Mouse (Mus musculus) left cerebral cortex, adult 2 months (tissue): ENCODE measurements around the gene Abcg8. TPM values are rescaled to one million over a fixed set of nuclear protein-coding genes. Genes with fewer than 3 reads are reported as not detected.

Experiments
- DNase-seq, 2 experiments: peaks; one replicate each; pipeline ENCODE4 v3.0.0; 2021 to 2022; ENCODE audit warnings: low spot score in 2 of 2, mixed read lengths in 1 of 2; ENCODE audit errors: extremely low spot score in 1 of 2
- H3K27ac ChIP-seq: fragments of 200-600 bp; 2 replicates; pipeline ENCODE4 v1.8.1; 2022
- H3K4me3 ChIP-seq: fragments of 200-600 bp; 2 replicates; pipeline ENCODE4 v1.8.1; 2022
- CTCF ChIP-seq: fragments of 200-600 bp; IDR thresholded peaks from 2 replicates; pipeline ENCODE4 v1.8.1; 2022; ENCODE audit warnings: antibody characterized with exemption, mild to moderate bottlenecking, moderate library complexity
- intact Hi-C: fragments of 180-260 bp; cut with DNase I; formaldehyde crosslinking; loops from one replicate; pipeline ENCODE4 v1.15.1; 2025
- total RNA-seq, 2 experiments: library from RNA; stranded (reverse); gene quantifications; 2 replicates each; pipeline ENCODE4 v1.2.3; 2021

The Abcg8 gene
- total RNA-seq, 2 experiments from 2014 or later = not detected

DNA sequence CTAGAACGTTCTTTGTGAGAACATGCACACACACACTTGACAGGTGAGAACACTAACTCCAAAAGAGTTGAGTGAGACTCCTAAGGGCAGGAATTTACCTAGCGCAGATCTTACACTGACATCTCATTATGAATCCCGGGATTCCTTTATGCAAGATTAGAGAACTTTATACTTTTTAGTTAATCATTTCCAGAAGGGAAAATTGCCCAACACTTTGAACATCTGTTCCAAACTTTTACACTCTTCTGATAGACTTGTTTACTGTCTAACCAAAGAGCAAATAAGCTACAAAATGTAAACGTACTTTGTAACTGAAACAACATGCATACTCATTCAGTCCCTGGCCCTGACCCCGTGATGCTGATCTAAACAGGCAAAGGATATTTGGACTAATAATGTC, 13.2 kb downstream of the Abcg8 start:
- no peak for TF ChIP-seq CTCF
- Histone ChIP-seq H3K4me3 (no peak overlapping the region), H3K27ac (no peak overlapping the region)
- no peak for DNase-seq
- intact Hi-C loops = no loop called here

DNA sequence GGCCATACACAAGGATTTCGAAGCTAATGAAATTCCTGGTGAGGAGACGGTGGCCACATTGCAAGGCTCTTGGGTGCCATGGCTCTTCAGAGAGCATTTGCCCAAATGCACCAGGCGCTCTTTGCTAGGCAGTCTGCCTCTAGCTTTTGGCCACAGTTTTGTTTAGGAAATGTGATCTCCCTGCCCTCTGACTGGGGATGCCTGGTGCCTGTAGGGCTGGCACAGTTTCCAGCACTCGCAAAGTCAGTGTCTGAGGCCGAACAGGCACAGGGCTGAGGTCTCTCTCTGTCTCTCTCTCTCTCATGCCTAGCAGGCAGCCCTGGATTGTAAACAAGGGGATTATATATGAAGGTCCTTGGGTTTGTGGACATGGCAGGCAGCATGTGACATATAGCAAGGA, 14.0 kb downstream of the Abcg8 start:
- TF ChIP-seq CTCF = no peak
- no peak for DNase-seq
- H3K4me3 ChIP-seq = no peak overlapping the region
- intact Hi-C loops = no loop called here
- H3K27ac ChIP-seq = no peak overlapping the region

DNA sequence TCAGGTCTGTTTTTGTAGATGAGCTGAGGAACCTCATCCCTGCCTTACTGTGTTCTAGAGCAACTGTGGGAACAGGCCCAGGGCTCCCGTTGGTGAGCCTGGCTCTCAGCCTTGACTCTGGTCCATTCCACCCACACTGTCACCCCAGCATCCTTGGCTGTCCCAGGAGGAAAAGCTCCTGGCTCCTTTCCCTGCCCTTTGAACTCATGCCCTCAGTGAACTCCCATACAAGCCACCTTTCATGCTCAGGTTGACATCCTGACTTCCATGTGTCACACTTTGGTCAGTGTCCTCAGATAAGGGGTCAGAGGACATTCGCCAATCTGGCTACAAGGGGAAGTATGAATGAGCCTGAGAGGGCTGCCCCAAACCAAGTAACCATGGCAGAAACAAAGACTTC, 17.6 kb downstream of the Abcg8 start:
- intact Hi-C loops = no loop called here
- H3K27ac ChIP-seq = no peak overlapping the region
- TF ChIP-seq CTCF = no peak
- no peak overlapping the region for H3K4me3 ChIP-seq
- no peak for DNase-seq

DNA sequence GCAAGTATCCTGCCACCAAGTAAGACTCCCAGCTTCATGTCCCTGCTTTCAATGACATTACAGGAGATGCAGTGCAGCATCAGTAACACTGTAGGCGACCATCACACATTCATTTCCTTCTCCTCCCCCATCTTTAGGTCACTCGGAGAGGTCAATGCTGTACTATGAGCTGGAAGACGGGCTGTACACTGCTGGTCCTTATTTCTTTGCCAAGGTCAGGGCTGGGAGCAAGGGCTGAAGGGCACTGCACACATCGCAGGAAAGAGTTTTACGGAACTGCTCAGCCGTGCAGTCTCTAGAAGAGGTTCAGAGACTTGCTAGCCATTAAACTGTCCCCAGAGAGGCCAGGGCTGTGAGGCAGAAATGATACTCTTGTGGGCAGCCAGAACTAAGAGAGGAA, 20.4 kb downstream of the Abcg8 start:
- DNase-seq = no peak
- Histone ChIP-seq H3K4me3 (no peak overlapping the region), H3K27ac (no peak overlapping the region)
- intact Hi-C loops = loop anchor here (5.0 kb wide), 2 partner anchors 224 to 936 kb away; no protein-coding TSS in a partner anchor
- no peak for TF ChIP-seq CTCF

DNA sequence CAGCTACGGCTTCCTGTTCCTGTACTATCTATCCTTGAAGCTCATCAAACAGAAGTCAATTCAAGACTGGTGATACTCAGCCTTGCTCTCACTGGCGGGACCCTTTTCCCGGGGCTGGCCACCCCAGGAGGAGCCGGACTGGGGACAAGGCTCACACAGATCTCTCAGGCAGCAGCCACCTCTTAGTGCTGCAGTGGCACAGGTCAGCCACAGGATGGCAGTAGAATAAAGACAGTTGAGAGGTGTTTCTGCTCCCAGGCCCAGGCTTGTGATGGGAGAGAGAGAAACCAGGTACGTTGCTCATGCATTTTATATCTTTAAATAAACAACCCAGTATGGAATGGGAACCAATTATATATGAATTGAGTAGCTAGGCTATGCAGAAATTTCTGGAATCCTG, 22.6 kb downstream of the Abcg8 start:
- TF ChIP-seq CTCF = peak; percentile 95
- Histone ChIP-seq H3K27ac (no peak overlapping the region), H3K4me3 (no peak overlapping the region)
- peak; percentile 65 to 70 for DNase-seq
- intact Hi-C loops = loop anchor here (2.0 to 5.0 kb wide), 3 partner anchors 64 to 934 kb away; no protein-coding TSS in a partner anchor

DNA sequence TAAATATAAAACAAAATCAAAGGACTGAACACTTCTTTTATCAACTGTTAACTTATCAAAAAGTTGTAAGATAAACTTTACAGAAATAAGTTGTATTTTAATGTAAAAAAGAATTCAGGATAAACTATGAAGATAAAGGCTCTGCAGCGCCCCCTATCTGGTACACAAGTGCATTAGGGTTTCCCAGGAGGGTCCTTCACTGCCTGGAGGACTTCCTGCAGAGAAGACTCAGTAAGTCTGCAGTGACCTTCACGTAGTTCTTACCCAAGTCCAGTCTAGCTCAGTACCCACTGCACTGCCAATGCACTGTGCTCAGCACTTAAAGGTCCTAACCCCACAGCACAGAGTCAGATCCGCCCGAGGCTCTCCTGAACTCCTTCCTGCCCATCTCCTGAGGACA, 31.3 kb downstream of the Abcg8 start:
- DNase-seq = no peak
- Histone ChIP-seq H3K4me3 (no peak overlapping the region), H3K27ac (no peak overlapping the region)
- intact Hi-C loops = no loop called here
- TF ChIP-seq CTCF = peak; percentile 53

DNA sequence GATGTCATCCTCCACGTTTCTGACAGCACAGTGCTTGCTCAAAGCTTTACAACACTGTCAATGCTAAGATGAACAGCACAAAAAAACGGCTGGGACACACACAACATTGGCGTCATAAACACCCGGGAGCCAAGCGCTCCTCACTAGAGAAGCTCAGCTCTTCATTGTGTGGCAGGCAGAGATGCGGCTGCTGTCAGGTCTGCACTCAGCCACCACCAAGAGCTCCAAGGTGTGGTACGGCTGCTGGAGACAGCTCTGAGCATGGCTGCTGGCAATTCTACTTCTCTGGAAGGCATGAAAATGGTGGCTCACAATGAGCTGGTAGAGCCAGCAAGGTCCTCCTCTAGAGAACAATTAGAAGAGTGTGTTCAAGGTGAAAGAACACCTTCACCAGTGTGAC, 32.7 kb downstream of the Abcg8 start:
- DNase-seq = no peak
- TF ChIP-seq CTCF = no peak
- Histone ChIP-seq H3K4me3 (no peak overlapping the region), H3K27ac (no peak overlapping the region)
- intact Hi-C loops = no loop called here

DNA sequence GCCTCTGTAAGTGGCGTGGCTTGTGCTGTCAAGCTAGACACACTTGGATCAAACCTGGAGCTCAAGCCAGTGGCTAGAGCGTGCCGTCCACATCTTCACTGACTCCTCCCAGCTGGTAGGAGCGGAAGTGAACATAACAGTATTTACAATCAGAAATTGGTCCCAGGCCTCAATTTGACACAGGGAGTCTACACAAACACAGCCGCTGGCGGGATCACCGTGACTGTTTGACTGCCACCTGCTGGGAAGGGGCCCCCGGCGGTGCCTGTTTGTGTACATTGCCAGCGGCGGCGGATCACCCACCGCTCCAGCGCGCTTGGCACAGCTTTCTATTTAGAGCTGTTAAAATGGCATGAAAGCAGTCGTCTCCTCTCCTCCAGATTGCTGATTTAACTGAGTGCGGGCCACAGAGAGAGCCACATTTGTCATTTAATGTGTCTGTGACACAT, 33.3 kb downstream of the Abcg8 start:
- intact Hi-C loops = no loop called here
- peak; percentile 14 for TF ChIP-seq CTCF
- peak; percentile 41 to 44 for DNase-seq
- H3K27ac ChIP-seq = no peak overlapping the region
- no peak overlapping the region for H3K4me3 ChIP-seq

DNA sequence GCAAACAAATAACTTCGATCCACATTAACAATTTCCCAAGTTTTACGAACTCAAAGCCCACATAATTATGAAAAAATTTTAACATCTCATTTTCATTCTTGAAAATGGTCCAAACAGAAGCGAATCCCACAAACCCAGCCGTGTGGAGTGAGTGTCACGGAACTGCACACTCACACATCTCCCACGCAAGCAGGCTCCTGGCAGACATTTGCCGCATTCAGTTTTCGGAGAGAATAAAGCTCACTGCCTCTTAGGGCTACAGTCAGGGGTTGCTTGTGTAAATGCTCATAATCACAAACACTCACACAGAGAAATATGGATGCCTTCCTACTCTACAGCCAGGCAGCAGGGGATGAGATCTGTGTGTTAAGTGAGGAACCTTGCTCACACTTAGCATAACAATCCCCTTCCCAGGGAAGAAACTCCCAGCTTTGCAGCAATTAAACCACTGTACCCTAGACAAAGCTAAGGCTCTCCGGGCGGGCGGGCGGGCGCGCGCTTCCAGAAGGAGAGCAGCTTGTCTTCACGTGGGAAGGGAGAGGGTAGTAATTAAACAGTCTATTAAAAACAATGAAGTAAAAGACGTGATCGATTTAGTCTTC, 37.6 kb downstream of the Abcg8 start:
- intact Hi-C loops = loop anchor here (5.0 kb wide), 1 partner anchor 34 kb away; no protein-coding TSS in a partner anchor
- peak; percentile 32 to 42 for DNase-seq
- Histone ChIP-seq H3K4me3 (no peak overlapping the region), H3K27ac (no peak overlapping the region)
- TF ChIP-seq CTCF = no peak

DNA sequence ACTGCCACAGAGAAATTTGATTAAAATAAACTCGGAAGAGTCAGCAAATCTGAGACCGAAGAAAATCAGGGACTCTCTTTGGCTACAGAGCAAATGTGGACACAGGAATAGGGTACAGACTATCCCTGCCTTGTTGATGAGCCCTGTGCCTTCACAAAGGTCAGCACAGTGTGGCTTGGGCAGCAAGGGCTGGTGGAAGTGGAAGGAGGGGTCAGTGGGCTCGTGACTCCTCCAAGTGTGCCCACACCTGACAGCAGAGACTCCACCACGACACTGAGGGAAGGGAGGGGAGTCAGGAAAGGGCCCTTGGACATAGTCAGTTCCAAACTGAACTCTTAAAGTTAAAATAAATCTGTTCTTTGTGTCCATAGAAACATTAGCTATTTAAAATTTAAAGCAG, 38.8 kb downstream of the Abcg8 start:
- H3K27ac ChIP-seq = no peak overlapping the region
- DNase-seq = no peak
- H3K4me3 ChIP-seq = no peak overlapping the region
- intact Hi-C loops = loop anchor here (5.0 kb wide), 1 partner anchor 32 kb away; no protein-coding TSS in a partner anchor
- no peak for TF ChIP-seq CTCF

DNA sequence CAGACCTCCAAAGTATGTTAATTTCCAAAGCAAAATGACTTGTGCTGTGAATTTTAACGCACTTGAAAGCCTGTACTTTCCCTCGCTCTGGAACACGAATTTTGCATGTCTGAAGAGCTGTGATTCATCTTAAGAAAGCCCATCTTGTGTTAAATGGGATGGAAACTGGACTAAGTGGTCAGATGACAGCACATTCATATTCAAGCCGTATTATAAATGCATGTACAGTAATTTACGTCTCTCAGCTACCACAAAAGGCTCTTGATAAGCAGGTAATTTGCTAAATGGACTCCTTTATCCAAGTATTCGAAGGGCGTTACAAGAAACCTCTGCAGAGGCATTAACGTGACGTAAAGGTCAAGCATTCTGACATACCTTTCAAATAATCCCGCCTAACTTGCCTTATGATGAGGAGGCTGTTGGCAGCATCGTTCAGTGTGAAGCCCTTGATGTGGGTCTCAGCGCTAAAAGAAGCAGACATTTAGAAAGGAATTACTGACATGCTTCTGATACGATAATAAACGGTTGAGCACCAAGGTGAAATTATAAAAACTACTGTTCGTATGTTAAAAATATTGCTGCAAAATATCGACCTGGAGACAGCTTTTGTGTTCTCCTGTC, 40.3 kb downstream of the Abcg8 start:
- no peak for TF ChIP-seq CTCF
- DNase-seq = no peak
- no peak overlapping the region for H3K27ac ChIP-seq
- H3K4me3 ChIP-seq = no peak overlapping the region
- intact Hi-C loops = no loop called here

DNA sequence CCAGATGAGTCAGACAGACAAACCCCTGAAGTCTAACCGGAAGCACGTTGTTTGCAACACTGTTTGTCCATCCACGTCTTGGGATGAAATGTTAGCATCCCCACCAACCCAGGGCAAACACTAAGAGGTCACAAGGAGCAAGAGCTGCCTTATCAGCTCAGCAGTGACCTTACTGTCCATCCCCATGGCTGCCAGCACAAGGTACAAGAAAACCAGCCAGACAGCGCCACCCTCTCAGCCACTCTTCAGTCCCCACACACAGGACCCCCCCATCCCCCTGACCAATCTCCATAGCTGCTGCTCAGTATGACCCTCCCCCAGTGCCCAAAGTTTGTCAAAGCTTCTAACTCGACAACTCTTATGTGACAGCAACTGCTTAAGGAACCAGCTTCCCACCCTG, 41.3 kb downstream of the Abcg8 start:
- DNase-seq = no peak
- Histone ChIP-seq H3K4me3 (no peak overlapping the region), H3K27ac (no peak overlapping the region)
- intact Hi-C loops = no loop called here
- no peak for TF ChIP-seq CTCF

DNA sequence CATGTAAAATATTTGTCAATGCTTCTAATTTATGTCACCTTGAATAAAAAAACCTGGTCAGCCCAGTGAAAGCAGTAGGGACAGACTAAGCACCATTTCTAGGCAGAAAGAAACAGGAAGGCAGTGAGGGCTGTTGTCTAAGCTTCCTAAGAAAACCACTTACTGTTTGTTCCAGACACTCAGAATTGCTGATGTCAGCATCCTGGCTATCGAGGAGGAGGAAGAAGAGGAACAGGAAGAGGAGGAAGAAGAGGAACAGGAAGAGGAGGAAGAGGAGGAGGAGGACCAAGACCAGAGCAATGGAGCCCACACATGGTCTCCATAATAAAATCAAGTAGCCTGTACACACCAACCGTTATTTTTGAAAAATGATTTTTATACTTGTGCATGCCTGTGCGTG, 43.0 kb downstream of the Abcg8 start:
- Histone ChIP-seq H3K4me3 (no peak overlapping the region), H3K27ac (no peak overlapping the region)
- intact Hi-C loops = no loop called here
- no peak for DNase-seq
- no peak for TF ChIP-seq CTCF
